Mouse (Mus musculus) adrenal gland, adult 18-20 months (tissue): ENCODE data around the gene A730061H03Rik. TPM values are rescaled to one million over a fixed set of nuclear protein-coding genes. Genes with fewer than 3 reads are reported as not detected.

Experiments used
- total RNA-seq, 2 experiments: library from RNA; stranded (reverse); gene quantifications; 1 replicate in 1 of 2; 2 replicates in 1 of 2; pipeline ENCODE4 v1.2.3; 2021

A730061H03Rik gene
- total RNA-seq, 2 experiments from 2014 or later = 1.5 TPM; not detected in 1

Other genes starting within 250 kb of the A730061H03Rik start
- gene Dhrs4, start 81.6 kb downstream of the A730061H03Rik start, total RNA-seq = 100 to 1,000 TPM in 1 of 2 experiments, 10 to 100 TPM in 1; 79.4 to 114 TPM
- gene Carmil3, start 69.8 kb downstream of the A730061H03Rik start, total RNA-seq = 1 to 10 TPM; 4.8 to 5.4 TPM
- under 1 TPM in 1 of 2 experiments, not detected in 1; 0.13 TPM for gene Cpne6, start 50.0 kb downstream of the A730061H03Rik start, total RNA-seq
- not detected for gene Nrl, start 35.4 kb downstream of the A730061H03Rik start, total RNA-seq
- gene Pck2, start 20.1 kb downstream of the A730061H03Rik start, total RNA-seq = 10 to 100 TPM; 21.6 to 31.7 TPM
- 100 to 1,000 TPM; 107 to 153 TPM for gene Dcaf11, start 400 bp downstream of the A730061H03Rik start, total RNA-seq
- gene Fitm1, start 15.2 kb upstream of the A730061H03Rik start, total RNA-seq = 1 to 10 TPM in 1 of 2 experiments, under 1 TPM in 1; 0.96 to 2.3 TPM
- 100 to 1,000 TPM; 231 to 367 TPM for gene Psme1, start 17.7 kb upstream of the A730061H03Rik start, total RNA-seq
- gene Emc9, start 24.9 kb upstream of the A730061H03Rik start, total RNA-seq = 10 to 100 TPM; 27.5 to 45.7 TPM
- gene Psme2, start 30.7 kb upstream of the A730061H03Rik start, total RNA-seq = 100 to 1,000 TPM; 400 to 422 TPM
- gene Rnf31, start 31.3 kb upstream of the A730061H03Rik start, total RNA-seq = 10 to 100 TPM; 28.1 to 36.0 TPM
- 10 to 100 TPM; 20.0 to 26.2 TPM for gene Irf9, start 43.2 kb upstream of the A730061H03Rik start, total RNA-seq
- 1 to 10 TPM; 3.5 to 7.4 TPM for gene Rec8, start 57.6 kb upstream of the A730061H03Rik start, total RNA-seq
- 100 to 1,000 TPM in 1 of 2 experiments, 10 to 100 TPM in 1; 95.4 to 122 TPM for gene Ipo4, start 75.6 kb upstream of the A730061H03Rik start, total RNA-seq
- gene Gm49378, start 77.5 kb upstream of the A730061H03Rik start, total RNA-seq = 1 to 10 TPM in 1 of 2 experiments, not detected in 1; 2.1 TPM
- gene Tm9sf1, start 83.4 kb upstream of the A730061H03Rik start, total RNA-seq = 10 to 100 TPM; 70.2 to 84.9 TPM
- 1 to 10 TPM in 1 of 2 experiments, under 1 TPM in 1; 0.58 to 1.2 TPM for gene Tssk4, start 89.8 kb upstream of the A730061H03Rik start, total RNA-seq
- gene Mdp1, start 100.1 kb upstream of the A730061H03Rik start, total RNA-seq = 10 to 100 TPM; 37.1 to 59.5 TPM
- 10 to 100 TPM; 24.0 to 24.5 TPM for gene Gmpr2, start 111.5 kb upstream of the A730061H03Rik start, total RNA-seq
- gene Nedd8, start 111.7 kb upstream of the A730061H03Rik start, total RNA-seq = 100 to 1,000 TPM; 312 to 368 TPM
- gene Tinf2, start 121.4 kb upstream of the A730061H03Rik start, total RNA-seq = 10 to 100 TPM; 34.3 to 59.4 TPM
- under 1 TPM; 0.29 to 0.30 TPM for gene Tgm1, start 153.5 kb upstream of the A730061H03Rik start, total RNA-seq
- gene Rabggta, start 161.9 kb upstream of the A730061H03Rik start, total RNA-seq = 10 to 100 TPM; 15.9 to 20.0 TPM
- gene Dhrs1, start 185.3 kb upstream of the A730061H03Rik start, total RNA-seq = 10 to 100 TPM; 60.4 to 72.0 TPM
- gene Nop9, start 185.3 kb upstream of the A730061H03Rik start, total RNA-seq = 10 to 100 TPM; 14.0 to 14.3 TPM
- 1 to 10 TPM in 1 of 2 experiments, under 1 TPM in 1; 0.76 to 2.3 TPM for gene Cideb, start 198.1 kb upstream of the A730061H03Rik start, total RNA-seq
- gene Ltb4r2, start 201.0 kb upstream of the A730061H03Rik start, total RNA-seq = not detected
- under 1 TPM; 0.42 to 0.50 TPM for gene Ltb4r1, start 205.6 kb upstream of the A730061H03Rik start, total RNA-seq
- 10 to 100 TPM in 1 of 2 experiments, 1 to 10 TPM in 1; 8.3 to 17.1 TPM for gene Adcy4, start 223.7 kb upstream of the A730061H03Rik start, total RNA-seq
- 1 to 10 TPM; 3.6 to 4.5 TPM for gene Ripk3, start 228.5 kb upstream of the A730061H03Rik start, total RNA-seq